Mouse (Mus musculus) urinary bladder, adult 2 months (tissue): ENCODE results near the gene Disc1. TPM values are rescaled to one million over a fixed set of nuclear protein-coding genes. Genes with fewer than 3 reads are reported as not detected.
A peak's percentile ranks its signal among the peaks of the same experiment; 100 is the strongest.

Experiments used
- DNase-seq: peaks from one replicate; pipeline ENCODE4 v3.0.0; 2022; ENCODE audit warnings: low spot score
- polyA plus RNA-seq: library from polyadenylated mRNA; depleted of rRNA; stranded (reverse); fragments of >200 nt; gene quantifications from 2 replicates; pipeline ENCODE4 v1.2.3, GENCODE M21; 2012

Gene Disc1
- polyA plus RNA-seq, 1 experiment: 0.91 TPM

DNA sequence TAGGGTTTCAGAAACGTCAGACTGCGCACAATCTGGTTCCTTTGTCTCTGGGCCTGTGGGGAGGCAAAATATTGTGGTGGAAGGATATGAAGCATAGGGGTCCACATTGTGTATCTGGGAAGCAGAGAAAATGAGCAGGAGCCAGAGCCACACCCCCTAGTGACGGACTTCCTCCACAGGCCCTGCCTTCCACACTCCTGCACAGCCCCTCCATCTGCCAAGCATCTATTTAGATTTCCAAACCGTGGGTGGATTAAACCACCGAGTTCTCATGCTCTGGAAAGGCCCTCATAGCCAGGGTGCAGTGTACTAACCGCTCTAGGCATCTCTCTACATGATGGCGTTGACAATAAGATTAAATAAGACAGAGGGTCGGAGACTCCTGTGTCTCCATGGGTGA, 124.0 kb downstream of the Disc1 start:
- DNase-seq: no peak

DNA sequence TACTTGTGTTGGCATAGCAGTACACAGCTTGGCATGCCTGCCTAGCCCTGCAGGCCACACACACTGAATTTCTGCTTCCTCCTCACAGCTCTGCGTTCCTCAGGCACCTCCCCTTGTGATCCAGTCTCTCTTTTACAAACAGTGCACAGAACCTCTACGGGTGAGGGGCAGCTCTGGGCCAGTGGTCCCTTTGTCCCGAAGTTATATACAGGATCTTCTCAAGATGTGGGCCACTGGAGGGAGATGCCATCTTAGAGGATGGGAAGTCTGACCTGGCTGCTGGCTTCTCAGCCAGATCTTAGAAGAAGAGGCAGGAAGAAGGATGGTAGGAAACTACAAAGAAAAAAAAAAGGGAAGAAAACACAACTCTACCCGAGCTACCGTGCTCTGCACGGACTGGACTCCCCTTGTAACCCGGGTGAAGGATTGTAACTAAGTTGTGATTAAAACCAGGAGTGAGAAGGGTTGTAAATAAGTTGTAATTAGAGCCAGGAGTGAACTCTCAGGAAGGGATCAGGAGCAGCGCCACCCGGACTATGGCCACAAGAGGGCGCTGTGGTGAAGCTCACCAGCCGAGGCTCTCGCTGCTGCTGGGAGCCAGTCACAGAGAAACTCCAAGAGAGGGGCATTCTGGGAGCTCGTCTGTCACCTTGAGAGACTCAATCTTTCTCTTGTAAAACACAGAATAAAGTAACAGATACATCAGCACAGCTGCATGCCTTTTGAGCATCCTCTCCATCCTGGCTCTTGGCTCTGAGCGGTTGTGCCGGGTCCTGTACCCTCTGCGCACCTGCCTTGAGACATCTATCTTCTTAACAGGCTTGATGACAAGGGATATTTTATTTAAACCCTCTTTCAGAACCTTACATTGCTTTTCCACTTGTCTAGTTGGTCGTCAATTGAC, 129.8 kb downstream of the Disc1 start:
- DNase-seq: peak; percentile 66

DNA sequence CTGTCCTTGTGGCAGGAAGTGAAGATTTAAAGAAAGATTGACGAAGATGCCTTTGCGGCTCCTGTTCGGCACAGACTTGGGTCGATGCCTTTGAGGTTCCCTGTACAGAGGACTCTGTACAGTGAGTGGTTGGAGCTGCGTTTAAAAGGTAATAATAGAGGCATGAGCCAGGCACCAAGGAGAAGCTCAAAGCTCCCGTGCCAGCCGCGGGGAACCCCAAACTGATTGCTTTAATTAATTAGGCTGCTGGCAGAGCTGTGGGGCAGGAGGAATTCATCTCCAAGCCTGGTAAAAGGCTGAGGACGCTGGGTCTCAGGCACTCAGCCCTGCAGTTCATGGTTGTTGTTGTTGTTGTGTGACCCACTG, 130.4 kb downstream of the Disc1 start:
- DNase-seq: no peak

DNA sequence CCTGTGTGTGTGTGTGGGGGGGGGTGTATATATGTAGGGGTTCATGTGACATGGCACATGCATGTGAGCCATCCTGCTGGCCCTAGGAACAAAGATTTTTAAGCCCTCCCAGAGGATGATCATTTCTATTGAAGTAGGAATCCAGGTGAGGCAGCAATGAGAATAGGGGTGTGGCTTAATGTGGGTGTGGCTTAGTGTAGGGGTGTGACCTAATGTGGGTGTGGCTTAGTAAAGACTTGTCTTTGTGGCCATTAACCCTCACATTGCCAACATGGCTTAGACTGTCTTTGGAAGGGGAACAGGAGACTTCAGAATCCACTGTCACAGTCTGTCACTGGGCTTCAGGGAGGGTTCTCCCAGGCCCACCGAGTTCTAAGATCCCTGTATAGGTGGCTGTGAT, 130.9 kb downstream of the Disc1 start:
- no peak for DNase-seq

DNA sequence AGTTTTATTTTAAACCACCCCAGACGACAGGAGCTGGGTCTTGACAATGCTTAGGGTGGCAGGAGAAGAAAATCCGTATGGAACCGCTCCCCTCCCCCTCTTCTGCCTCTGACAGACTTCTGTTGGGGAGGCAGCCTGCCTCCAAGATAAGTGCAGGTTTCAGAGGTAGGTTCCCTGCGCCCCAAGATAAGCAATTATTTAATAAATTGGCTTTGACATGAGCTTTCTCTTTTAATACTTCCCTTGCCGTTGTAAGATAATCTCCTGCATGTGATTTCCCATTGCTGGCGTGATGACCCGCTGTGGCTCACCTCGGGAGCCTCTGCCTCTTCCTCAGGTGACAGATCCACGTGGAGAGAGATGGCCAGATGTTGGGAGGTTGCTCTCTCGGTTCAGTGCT, 133.0 kb downstream of the Disc1 start:
- DNase-seq: no peak

DNA sequence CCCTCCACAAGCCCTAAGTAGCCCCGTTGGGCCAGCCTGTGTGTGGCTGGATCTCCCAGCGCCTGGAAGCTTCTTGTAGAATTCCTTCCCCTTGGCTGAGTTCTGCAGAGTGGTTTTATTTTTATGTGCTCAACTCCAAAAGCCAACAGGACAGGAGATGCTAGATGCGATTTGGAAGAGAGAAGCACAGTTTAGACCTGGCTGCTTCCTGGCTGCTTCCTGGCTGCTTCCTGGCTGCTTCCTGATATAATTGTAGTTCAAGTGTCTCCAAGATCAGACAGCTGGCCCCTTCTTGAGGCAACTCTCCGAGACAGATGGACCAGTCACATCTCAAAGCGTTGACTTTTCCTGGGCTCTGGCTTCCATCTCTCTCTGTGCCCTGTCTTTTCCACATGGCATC, 139.7 kb downstream of the Disc1 start:
- DNase-seq: no peak

DNA sequence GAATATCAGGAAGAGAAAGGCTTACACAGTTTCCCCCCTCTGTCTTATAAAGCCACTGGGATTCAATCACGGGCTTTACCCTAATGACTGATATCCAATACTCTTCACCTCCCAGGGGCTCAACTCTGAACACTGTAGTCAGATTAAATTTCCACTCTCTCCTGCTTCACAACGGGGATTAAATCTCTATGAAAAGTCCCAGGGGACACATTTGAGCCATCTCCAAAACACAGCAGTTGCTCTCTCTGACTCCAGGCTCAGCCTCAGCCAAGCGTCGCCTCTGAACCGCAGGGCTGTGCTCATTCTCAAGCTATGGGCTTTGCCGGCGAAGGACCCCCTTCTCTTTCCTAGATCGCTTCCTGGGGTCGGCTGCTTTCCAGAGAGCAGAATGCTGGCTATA, 141.1 kb downstream of the Disc1 start:
- DNase-seq: no peak

DNA sequence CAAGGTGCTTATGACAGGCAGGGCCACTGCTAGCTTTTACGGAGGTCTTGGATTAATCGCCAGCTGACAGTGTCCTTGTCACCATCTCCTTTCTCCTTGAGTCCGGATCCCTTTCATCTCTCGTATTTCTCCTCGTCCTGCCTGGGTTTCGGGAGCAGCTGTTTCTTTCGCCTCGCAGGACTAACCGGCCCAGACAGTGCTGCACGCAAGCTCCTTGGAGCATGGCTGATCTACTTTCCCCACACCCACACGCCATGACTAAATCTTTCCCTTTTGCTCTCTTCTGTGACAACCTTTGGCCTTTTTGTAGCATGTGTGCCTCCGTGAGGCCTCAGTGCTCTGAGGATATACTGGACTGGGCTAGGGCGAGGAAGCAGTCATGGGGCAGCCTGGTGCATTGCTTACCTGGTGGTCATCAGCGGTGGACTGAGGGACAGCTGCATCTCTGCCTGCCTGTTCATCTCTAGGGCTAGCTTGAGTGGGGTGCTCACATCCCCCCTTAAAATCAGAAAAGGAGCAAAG, 142.6 kb downstream of the Disc1 start:
- no peak for DNase-seq

DNA sequence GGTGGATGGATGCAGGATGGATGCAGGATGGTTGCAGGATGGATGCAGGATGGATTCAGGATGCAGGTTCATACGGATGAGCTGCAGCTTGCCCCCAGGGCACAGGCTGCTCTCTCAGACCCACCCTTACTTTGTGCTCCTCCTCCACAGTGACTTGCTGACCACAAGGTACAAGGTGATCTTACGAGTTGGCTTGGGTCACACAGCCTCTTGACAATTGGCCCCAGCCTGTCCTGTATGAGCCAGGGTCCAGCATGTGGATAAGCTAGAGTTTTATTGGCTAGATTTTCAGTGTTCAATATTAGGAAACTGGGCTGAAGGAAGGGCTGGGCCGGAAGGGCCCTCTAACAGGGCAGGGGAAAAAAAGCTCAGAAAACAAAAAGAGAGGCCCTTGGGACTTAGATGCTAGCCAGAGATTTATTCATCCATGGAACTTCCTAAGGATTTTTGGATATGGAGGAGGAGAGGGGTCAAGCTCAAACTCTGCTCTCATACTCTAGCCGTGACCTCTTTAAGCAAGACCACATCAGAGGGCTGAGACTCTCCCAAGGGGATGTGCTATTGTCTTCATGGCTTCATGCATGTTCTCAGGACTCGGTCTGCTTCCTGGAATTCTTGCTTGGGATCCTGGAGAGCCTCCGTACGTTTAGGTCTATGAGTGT, 143.5 kb downstream of the Disc1 start:
- DNase-seq: no peak

DNA sequence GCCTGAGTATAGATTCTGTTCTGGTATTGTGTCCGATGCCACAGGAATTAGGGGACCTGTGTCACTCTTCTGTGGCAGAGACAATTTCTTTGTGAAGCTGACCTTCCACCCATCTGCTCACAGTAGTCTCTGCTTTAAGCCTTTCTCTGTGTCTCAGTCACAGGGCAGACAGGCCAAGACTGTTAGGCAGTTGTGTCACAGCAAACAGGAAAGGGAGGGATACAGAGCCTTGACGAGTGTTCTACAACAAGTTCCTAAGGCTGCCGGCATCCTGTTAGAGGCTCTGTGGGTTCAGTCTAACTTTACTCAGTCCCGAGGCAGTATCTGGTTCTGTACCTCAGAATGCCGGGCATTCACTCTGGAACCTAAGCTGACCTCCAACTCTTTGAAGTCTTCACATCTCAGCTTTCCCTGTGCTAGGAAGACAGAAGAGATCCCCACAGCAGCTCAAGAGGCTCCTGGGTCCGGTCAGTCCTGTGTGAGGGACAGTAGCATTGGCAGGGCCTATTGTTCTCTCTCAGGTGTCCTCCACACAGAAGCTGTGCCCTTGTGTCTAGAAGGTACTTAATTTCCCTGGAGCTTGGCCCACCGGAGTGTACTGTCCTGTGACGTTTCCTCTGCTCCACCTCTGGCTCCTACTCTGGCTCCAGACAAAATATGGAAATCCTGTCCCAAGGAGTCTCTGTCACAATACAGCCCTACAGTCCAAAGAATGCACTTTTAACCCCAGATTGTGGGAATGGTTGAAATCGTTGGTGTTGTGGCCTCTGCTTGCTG, 144.6 kb downstream of the Disc1 start:
- no peak for DNase-seq

DNA sequence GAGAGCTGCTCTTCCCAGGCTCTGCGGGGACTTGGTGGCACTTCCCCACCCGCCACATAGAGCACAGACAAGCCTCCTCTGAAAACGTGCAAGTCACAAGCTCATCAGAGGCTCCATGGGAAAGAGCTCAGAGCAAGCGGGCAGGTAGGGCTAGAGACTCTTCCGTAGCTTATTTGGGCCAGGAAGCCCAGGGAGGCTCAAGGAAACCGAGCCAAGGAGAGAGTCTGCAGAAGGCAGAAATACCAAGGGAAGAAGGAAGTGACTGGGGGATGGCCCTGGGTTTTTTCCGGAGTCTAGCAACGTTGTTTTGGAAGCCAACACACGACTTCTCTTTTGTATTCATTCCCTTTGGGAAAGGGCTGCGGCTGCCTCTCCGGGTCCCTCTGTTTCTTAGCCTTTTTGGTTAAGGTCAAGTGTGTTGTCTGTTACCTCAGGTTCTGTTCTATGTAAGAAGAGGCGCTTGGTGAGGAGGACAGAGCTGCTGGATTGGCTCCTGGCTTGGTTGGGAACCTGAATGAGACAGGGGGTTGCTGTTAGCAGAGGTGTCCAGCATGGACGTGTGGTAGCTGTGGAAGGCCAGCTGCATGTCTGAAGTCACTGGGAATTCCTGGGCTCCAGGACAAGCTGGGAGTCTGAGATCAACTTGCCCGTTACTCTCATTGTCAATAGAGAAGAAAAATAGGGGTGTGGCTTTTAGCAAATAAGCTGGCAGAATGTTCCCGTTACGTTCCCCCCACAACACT, 145.4 kb downstream of the Disc1 start:
- no peak for DNase-seq

DNA sequence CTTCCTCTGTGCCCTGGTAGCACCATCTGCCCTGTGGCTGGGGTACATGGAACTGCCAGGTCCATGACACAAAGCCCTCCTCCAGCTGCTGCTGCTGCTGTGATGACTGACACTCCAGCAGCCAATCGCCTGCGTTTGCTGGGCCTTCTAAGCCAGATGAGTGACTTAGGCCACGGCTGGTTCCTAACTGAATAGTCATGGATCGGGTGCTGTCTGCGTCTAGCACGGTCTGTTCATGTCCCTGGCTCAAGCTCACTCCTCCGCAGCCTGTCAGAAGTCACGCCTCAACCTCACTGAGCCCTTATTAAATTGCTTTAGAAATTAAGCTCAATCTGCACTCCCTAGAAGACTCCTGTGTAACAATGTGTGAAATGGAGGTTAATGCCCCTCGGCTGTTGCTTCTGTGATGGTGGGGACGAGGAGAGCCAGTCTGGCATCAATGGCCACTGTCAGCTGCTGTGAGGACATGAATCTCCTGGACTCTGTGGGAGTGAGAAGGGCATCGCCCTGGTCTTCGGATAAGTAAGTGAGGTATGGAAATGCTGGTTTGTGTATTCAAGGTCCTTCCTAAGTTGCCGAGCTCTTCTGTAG, 146.4 kb downstream of the Disc1 start:
- DNase-seq: no peak

DNA sequence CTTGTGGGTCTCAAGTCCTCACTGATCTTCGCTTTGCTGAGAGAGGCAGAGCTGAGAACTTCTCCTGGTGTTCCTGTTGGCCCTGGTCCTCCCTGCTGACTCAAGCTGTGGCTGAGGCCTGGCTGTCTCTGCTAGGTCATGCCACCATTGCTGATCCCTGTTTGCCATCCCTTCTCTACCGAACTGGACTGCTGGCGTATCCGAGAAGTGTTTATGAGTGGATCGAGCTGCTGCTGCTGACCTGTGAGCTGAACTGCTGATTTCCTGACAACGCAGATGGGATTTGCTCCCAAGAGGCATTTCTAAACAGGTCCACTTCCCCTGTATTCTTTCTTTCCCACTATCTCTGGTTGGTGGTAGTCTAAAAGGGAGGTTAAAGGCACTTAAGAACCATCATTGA, 147.7 kb downstream of the Disc1 start:
- DNase-seq: no peak

DNA sequence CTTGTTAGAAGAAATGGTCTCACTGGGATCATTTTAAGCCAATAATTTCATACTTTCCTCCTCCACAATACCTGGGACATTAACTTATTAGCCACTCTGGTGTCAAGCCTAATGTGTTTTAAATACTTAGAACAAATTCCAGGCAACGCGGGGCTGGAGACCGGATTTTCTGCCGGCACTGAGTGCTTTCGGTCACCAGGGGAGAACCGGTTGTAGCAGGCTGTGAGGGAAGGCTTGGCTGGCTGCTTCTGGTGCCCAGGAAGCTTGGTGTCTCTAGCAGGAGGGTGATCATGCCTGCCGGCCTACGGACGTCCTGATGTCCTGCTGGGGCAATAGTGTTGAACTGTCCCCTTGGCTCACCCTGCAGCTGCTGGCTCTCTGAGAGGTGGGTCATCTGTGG, 149.0 kb downstream of the Disc1 start:
- DNase-seq: no peak

DNA sequence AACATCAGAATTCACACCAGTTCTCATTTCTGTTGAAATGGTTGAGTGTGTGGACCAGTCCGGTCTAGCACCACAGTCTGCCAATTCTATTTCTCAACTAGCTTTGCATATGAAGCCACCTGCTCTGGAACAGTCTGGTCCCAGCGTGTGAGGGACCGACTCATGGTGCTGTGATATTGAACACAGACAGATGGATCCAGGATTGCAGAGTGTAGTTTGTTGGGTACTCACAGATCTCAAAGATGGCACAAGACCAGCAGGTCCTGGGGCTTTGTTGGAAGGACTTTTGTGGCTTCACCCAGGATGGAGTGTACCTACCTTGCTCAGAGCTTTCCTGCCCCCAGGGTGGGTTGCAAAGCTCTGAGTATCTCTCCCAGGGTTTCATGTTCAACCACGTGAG, 151.6 kb downstream of the Disc1 start:
- DNase-seq: no peak

DNA sequence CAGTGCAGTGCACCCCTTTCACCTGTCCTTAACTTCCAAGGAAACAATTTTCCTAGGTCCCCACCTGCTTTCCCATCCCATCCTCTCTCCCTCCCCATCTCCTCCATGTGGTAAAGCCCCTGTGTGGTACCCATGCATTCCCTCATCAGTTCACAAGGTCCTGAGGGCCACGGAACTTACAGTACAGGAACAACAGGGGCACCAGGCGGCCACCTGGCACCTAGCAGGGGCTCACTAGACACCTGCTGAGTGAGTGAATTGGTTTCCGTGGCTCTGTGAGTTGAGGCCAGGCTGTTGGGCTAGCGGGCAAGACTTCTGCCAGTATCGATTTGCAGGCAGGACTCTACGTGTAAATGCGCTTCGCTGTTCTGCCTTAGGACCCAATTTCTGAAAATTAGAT, 152.4 kb downstream of the Disc1 start:
- no peak for DNase-seq

DNA sequence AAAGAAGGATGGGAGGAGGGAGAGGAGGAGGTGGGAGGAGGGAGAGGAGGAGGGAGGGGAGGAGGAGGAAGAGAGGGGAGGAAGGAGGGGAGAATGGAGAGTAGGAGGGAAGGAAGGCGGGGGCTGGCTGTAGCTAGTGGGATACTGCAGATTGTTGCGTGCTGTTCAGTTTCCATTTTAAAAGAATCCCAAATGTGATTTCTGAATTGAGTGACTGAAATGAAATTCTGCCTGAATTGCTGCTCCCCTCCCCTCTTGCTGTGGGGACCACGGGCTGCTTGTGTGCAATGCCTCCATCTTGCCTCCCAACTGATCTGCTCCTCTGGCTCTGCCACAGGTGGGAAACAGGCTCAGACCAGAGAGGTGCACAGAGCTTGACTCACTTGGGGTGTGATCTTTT, 153.0 kb downstream of the Disc1 start:
- no peak for DNase-seq

DNA sequence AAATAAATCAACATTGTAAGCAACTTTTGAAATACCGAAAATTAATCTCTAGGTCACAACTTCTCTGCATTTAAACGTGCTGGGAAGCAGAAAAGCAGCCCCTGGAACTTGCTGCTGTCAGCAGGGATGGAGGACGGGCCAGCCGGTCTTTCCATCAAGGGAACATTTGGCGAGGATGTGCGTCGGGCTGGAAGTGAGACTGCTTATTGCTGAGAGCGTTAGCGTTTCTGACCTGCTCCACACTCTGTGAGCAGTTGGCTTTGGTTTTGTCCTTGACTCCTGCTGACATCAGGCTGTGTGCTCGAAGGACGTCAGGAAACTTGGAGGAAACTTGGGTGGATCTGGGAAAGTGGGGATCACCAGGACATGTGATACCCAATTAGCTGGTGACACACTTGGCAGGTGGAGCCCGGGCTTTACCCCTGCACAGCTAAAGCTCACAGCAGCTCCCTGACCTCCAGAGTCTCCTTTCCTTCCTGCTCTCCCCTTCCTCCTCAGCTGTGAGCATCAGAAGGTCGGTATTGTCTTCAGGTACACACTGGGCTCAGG, 158.7 kb downstream of the Disc1 start:
- DNase-seq: no peak

DNA sequence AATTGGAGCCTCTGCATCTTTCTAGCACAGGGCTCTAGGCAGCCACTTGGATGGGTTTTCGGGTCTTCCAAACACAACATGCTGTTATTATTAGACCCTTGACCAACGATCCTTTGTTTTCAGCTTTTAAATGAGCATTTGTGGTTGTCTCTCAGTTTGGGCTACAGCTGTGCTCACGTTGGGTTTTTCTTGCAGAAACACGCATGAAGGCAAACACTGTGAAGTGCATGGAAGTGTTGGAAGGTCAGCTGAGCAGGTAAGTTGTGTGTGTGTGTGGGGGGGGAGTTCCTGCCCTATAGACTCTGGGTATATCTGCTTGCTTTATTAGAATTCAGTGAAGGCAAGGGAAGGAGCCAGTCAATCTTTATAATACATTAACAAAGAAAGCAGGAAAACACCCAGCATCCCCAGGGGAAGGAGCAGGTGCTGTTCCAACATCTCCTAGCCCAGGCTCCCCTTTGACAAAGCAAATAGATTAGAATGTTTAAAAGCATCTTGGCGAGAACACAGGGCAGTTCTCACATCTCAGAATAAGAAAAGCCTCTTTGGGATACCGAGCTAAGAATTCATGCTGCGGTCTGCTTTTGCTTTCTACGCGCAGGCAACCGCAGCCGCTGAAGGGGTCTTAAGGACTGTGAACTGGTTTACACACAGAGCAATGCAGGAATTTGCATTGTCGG, 164.0 kb downstream of the Disc1 start:
- no peak for DNase-seq

DNA sequence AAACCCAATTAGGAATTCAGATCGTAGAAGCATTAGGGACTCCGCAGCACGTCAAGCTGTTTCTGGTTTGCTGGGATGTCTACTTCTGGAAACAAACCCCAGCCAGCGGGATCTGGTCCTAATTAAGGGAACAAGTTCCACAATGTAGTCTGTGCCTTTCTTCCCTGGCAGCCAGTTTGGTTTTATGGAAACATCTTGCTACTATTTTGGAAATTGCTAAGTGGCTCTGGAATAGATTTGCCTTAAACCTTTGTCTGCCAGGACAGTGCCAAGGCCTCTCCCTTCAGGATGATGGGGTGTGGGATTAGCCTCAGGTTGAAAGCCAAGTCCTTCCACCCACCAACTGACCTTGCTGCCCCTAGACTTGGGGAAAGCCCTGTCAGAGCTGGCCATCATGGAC, 164.7 kb downstream of the Disc1 start:
- no peak for DNase-seq
